Comparison of ENCODE assay signal across 20 mouse cellular contexts in the genomic region with DNA sequence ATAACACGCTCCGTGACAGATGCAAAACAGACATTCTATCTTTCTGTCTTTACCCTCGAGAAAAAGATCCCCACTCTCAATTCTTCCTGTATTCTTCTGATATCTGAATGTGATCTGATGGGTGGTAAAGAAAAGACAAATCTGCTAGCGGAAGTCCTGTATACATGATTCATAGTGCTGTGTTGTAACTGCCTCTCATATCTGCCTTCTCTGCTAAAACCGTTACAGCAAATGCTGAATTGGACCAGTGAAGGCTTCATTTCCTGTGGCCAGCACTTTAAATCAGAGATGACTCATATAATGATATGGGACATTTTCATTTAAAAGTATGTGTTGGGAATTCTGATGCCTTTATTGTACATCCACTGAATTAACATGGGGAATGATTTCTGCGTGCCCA.
DNase-seq lines count a peak whose midpoint lies in the region; ATAC-seq and TF ChIP-seq lines count a peak whose summit lies in the region.
"Had no signal": no experiment of that assay in that cellular context is flagged by ENCODE, and none has a peak within 500 bp of the region (broad histone marks: within the 10 kb centered on the region; RNA-seq: fewer than 3 reads in every experiment).

No protein-coding gene starts in this region.

- no peaks in the 10 kb centered on the region for H3K79me2 ChIP-seq in macrophage (ENCODE audit: inconsistent target)

- H3K4me1 ChIP-seq in lung, embryonic 14.5 days (ENCODE audit: insufficient read depth): no peaks in the 10 kb centered on the region
- H3K4me1 ChIP-seq in kidney, embryonic 15.5 days: no peaks in the 10 kb centered on the region
- H3K4me1 ChIP-seq: embryonic facial prominence, embryonic 13.5 days; hindbrain, embryonic 12.5 days had no signal

- no peaks in the 10 kb centered on the region for H3K9me3 ChIP-seq in lung, embryonic 14.5 days (ENCODE audit: low read depth, low read length)
- no peaks in the 10 kb centered on the region for H3K9me3 ChIP-seq in kidney, embryonic 15.5 days (replicated peaks)
- H3K9me3 ChIP-seq: embryonic facial prominence, embryonic 13.5 days; G1E; heart, embryonic 13.5 days; hindbrain, embryonic 12.5 days had no signal

- DNase-seq in lung, embryonic 14.5 days: peak; percentile 32
- no peak for DNase-seq in lung, postnatal 25 days (ENCODE audit: low spot score)
- peak; percentile 8 for DNase-seq in 3T3-L1 (ENCODE audit: low read depth, low spot score)
- DNase-seq in brain, adult 2 months (ENCODE audit: low read depth, low spot score): peak; percentile 4
- DNase-seq in kidney, adult 9 months: no peak
- DNase-seq: adrenal gland, adult 8-10 months; B cell, adult 2 months; cerebellum, adult 18-20 months; cerebellum, adult 9-11 months; cerebellum, postnatal 36 days; gastrocnemius, adult 2 months had no signal

- H3K27me3 ChIP-seq in lung, embryonic 14.5 days (ENCODE audit: insufficient read depth, low read length): no peaks in the 10 kb centered on the region
- H3K27me3 ChIP-seq in kidney, embryonic 15.5 days: no peaks in the 10 kb centered on the region
- H3K27me3 ChIP-seq: embryonic facial prominence, embryonic 13.5 days; heart, embryonic 13.5 days; hindbrain, embryonic 12.5 days had no signal

- TF ChIP-seq CTCF in lung, embryonic 14.5 days (IDR thresholded peaks at IDR 0.05; ENCODE audit: low read depth): no peak

- H3K4me3 ChIP-seq in lung, embryonic 14.5 days (ENCODE audit: low read depth, low read length): no peak overlapping the region
- no peak overlapping the region for H3K4me3 ChIP-seq in macrophage (ENCODE audit: inconsistent target)
- H3K4me3 ChIP-seq in kidney, embryonic 15.5 days (replicated peaks): no peak overlapping the region
- H3K4me3 ChIP-seq: embryonic facial prominence, embryonic 13.5 days; gastrocnemius, adult 2 months; heart, embryonic 13.5 days; hindbrain, embryonic 12.5 days had no signal

- H3K36me3 ChIP-seq in lung, embryonic 14.5 days (ENCODE audit: insufficient read depth): no peaks in the 10 kb centered on the region
- no peaks in the 10 kb centered on the region for H3K36me3 ChIP-seq in macrophage (ENCODE audit: inconsistent target)
- H3K36me3 ChIP-seq in kidney, embryonic 15.5 days: no peaks in the 10 kb centered on the region
- H3K36me3 ChIP-seq: embryonic facial prominence, embryonic 13.5 days; G1E; heart, embryonic 13.5 days; hindbrain, embryonic 12.5 days had no signal

- no peak overlapping the region for H3K9ac ChIP-seq in lung, embryonic 14.5 days
- no peak overlapping the region for H3K9ac ChIP-seq in kidney, embryonic 15.5 days
- H3K9ac ChIP-seq: embryonic facial prominence, embryonic 13.5 days; heart, embryonic 13.5 days; hindbrain, embryonic 12.5 days had no signal

- H3K27ac ChIP-seq in lung, embryonic 14.5 days (ENCODE audit: low read depth): no peak overlapping the region
- peak overlapping the region; percentile 54 for H3K27ac ChIP-seq in macrophage
- no peak overlapping the region for H3K27ac ChIP-seq in kidney, embryonic 15.5 days
- H3K27ac ChIP-seq: embryonic facial prominence, embryonic 13.5 days; gastrocnemius, adult 2 months; heart, embryonic 13.5 days; hindbrain, embryonic 12.5 days had no signal

- H3K4me2 ChIP-seq in lung, embryonic 14.5 days: no peak overlapping the region
- H3K4me2 ChIP-seq in kidney, embryonic 15.5 days: no peak overlapping the region
- H3K4me2 ChIP-seq: embryonic facial prominence, embryonic 13.5 days; heart, embryonic 13.5 days; hindbrain, embryonic 12.5 days had no signal

- ATAC-seq in lung, embryonic 14.5 days (ENCODE audit: insufficient read depth): no peak
- no peak for ATAC-seq in kidney, embryonic 15.5 days (replicated peaks; ENCODE audit: low FRiP score)
- ATAC-seq in cerebellum, adult (ENCODE audit: insufficient number of reproducible peaks, low FRiP score, low TSS enrichment): no peak
- ATAC-seq: forebrain, embryonic 14.5 days; hindbrain, embryonic 16.5 days had no signal

- WGBS in lung, embryonic 14.5 days: 70% methylated on average over 6 of the region's 6 CpGs
- WGBS in macrophage (ENCODE audit: missing documents): 70% methylated on average over 6 of the region's 6 CpGs
- WGBS in kidney, embryonic 15.5 days: 77% methylated on average over 6 of the region's 6 CpGs

Comparison
In these comparisons a context has a peak if more than half of its experiments do, and no peak if none do; other contexts are left out.
1. DNase-seq: peak in lung, embryonic 14.5 days (single experiment), 3T3-L1 (single experiment) and brain, adult 2 months (single experiment); none in lung, postnatal 25 days (single experiment) and kidney, adult 9 months (single experiment).